In the genomic region with DNA sequence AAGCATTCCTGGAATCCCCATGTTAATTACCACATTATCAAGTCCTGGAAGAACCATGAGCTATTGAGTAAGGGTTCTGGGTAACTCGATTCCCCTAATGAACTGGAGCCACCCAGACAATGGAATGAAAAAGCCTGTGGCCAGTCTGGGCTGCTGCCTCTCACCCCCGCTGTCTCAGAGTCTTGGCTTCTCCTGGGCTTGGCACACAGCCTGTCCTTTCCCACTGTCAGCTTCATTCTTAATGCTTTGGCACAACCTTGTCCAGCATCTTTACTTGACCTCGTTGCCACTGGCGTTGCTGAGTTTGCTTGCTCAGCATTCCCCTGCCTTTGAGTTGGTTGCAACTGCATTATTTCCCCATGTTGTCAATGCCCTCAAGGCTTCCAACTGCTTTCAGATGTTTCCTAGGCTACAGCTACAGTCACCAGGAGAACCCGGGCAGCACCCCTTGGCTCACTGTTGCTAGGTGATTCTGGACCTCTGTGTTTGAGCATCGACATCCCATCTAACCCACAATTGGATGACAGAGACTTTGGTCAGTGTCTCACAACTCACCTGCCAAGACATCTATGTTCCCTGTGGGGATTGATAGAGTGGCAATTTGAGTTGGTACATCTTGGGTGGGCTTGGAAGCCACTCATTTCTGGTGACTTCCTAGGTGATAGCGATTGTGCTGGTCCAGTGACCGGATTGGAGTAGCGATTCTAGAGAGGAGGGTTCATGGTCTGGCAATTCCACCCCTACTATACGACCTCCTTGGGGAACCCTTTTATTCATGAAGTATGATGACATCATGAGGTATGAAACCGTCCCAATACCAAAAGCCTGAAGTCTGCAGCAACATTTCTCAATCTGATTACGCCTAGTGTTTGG, we compare ENCODE assay signal across 9 mouse cellular contexts.
A peak's percentile ranks its signal among the peaks of the same experiment; 100 is the strongest.
DNase-seq lines count a peak whose midpoint lies in the region; ATAC-seq and TF ChIP-seq lines count a peak whose summit lies in the region.
"Had no signal": no experiment of that assay in that cellular context is flagged by ENCODE, and none has a peak within 500 bp of the region (broad histone marks: within the 10 kb centered on the region; RNA-seq: fewer than 3 reads in every experiment).

No protein-coding gene starts in this region.

- H3K9me3 ChIP-seq in embryonic facial prominence, embryonic 10.5 days, result no peaks in the 10 kb centered on the region
- H3K9me3 ChIP-seq: neural tube, embryonic 12.5 days had no signal

- H3K27ac ChIP-seq in cerebellum, adult 2 months (ENCODE audit: insufficient read depth, low read length), result no peak overlapping the region
- no peak overlapping the region for H3K27ac ChIP-seq in embryonic facial prominence, embryonic 10.5 days (replicated peaks)
- H3K27ac ChIP-seq: neural tube, embryonic 12.5 days had no signal

- no peaks in the 10 kb centered on the region for H3K36me3 ChIP-seq in embryonic facial prominence, embryonic 10.5 days (replicated peaks)
- H3K36me3 ChIP-seq: neural tube, embryonic 12.5 days had no signal

- H3K27me3 ChIP-seq in cerebellum, adult 2 months (ENCODE audit: control insufficient read depth, insufficient read depth, low read length), result no peaks in the 10 kb centered on the region
- H3K27me3 ChIP-seq in embryonic facial prominence, embryonic 10.5 days (replicated peaks; ENCODE audit: low read depth, poor library complexity, severe bottlenecking), result no peaks in the 10 kb centered on the region
- H3K27me3 ChIP-seq: neural tube, embryonic 12.5 days had no signal

- peaks cover 18% of the 10 kb centered on the region; the same call in 1 of the 2 replicates for H3K4me1 ChIP-seq in cerebellum, adult 2 months (ENCODE audit: control insufficient read depth, insufficient read depth, low read length)
- H3K4me1 ChIP-seq in embryonic facial prominence, embryonic 10.5 days, result peaks cover 8% of the 10 kb centered on the region
- H3K4me1 ChIP-seq: neural tube, embryonic 12.5 days had no signal

- no peak for TF ChIP-seq POLR2A in cerebellum, adult 2 months (IDR thresholded peaks at IDR 0.05; ENCODE audit: borderline replicate concordance, insufficient read depth, low read length)

- WGBS in cerebellum, adult 2 months, result 37% methylated on average over 12 of the region's 12 CpGs
- WGBS in embryonic facial prominence, embryonic 10.5 days, result 75% methylated on average over 12 of the region's 12 CpGs

- no peak for TF ChIP-seq CTCF in cerebellum, adult 2 months (IDR thresholded peaks at IDR 0.05; ENCODE audit: borderline replicate concordance, insufficient read depth, low read depth, low read length)

- no peak for ATAC-seq in CD4-positive, CD25-positive, alpha-beta regulatory T cell, adult 4 months
- no peak for ATAC-seq in erythroblast, adult 5-6 weeks (replicated peaks; ENCODE audit: low FRiP score, poor library complexity, severe bottlenecking)

- peak; percentile 36 to 60 for DNase-seq in left cerebral cortex, postnatal 10 days (ENCODE audit: extremely low spot score in 1 of 2, low spot score in 2 of 2)
- no peak for DNase-seq in left cerebral cortex, postnatal 36 days (ENCODE audit: low spot score in 2 of 2)
- DNase-seq in cerebellum, adult 2 months, result peak; percentile 72 to 82
- DNase-seq in heart, adult 9 months (ENCODE audit: low spot score in 2 of 2), result peak; percentile 43 to 54
- peak; percentile 55 for DNase-seq in lung, postnatal 10 days
- no peak for DNase-seq in embryonic facial prominence, embryonic 10.5 days (ENCODE audit: low spot score)

- intact Hi-C loops in left cerebral cortex, postnatal 10 days (cut with DNase I), result no loop called here
- intact Hi-C loops in left cerebral cortex, postnatal 36 days (cut with DNase I), result no loop called here

- no peak overlapping the region for H3K4me3 ChIP-seq in cerebellum, adult 2 months (replicated peaks; ENCODE audit: insufficient read depth, low read depth, low read length)
- H3K4me3 ChIP-seq in embryonic facial prominence, embryonic 10.5 days, result no peak overlapping the region
- H3K4me3 ChIP-seq: neural tube, embryonic 12.5 days had no signal

Comparison
In these comparisons a context has a peak if more than half of its experiments do, and no peak if none do; other contexts are left out.
1. DNase-seq: peak in left cerebral cortex, postnatal 10 days (2 of 2), cerebellum, adult 2 months (2 of 2), heart, adult 9 months (2 of 2) and lung, postnatal 10 days (single experiment); none in left cerebral cortex, postnatal 36 days (0 of 2) and embryonic facial prominence, embryonic 10.5 days (single experiment).